Mouse (Mus musculus) B cell, adult 67 days (primary cell): ENCODE data around the gene Avl9. TPM values are rescaled to one million over a fixed set of nuclear protein-coding genes. Genes with fewer than 3 reads are reported as not detected.

Source experiments
- total RNA-seq, 2 experiments: library from RNA; stranded (reverse); gene quantifications; 4 replicates each; pipeline ENCODE4 v1.2.4; 2023

Gene Avl9
- 100 to 1,000 TPM; 110 to 113 TPM for total RNA-seq

GRCm38 (mm10) chr6:56714574-56715269, at the start of gene Avl9:
Gene Avl9, plus strand, starts transcription at chr6:56714899.

GRCm38 (mm10) chr6:56703931-56704900, 10.5 kb upstream of the Avl9 start, which contains the start of gene Lsm5:
Gene Lsm5, minus strand, starts transcription at chr6:56704710.

GRCm38 (mm10) chr6:56797311-56798151, 82.8 kb downstream of the Avl9 start, which contains the start of gene Kbtbd2:
Gene Kbtbd2, minus strand, starts transcription at chr6:56797813.

Other genes starting within 250 kb of the Avl9 start
- 1 to 10 TPM in 1 of 2 experiments, under 1 TPM in 1; 0.36 to 1.0 TPM for gene Pde1c, start 145.8 kb upstream of the Avl9 start, total RNA-seq
- 10 to 100 TPM; 35.5 to 45.7 TPM for gene Lsm5, start 10.2 kb upstream of the Avl9 start, total RNA-seq
- gene Kbtbd2, start 82.9 kb downstream of the Avl9 start, total RNA-seq = 10 to 100 TPM; 68.3 to 69.1 TPM
- gene Fkbp9, start 117.2 kb downstream of the Avl9 start, total RNA-seq = not detected
- gene Nt5c3, start 209.0 kb downstream of the Avl9 start, total RNA-seq = 10 to 100 TPM; 52.5 to 61.9 TPM
- under 1 TPM in 1 of 2 experiments, not detected in 1; 0.70 TPM for gene Vmn1r4, start 209.1 kb downstream of the Avl9 start, total RNA-seq